Mouse (Mus musculus): Measurements from ENCODE around the gene Eef1akmt2.

- TF ChIP-seq CTCF (IDR thresholded peaks at IDR 0.05; ENCODE audit: extremely low read depth, insufficient read depth, low read length) (no peak), POLR2A (IDR thresholded peaks at IDR 0.05; ENCODE audit: extremely low read depth, insufficient read depth, low read length) (no peak)
Observed at GRCm38 (mm10) chr7:132801509-132801908, 51.0 kb downstream of the Eef1akmt2 start.

All from cortical plate, adult 2 months (tissue).